Mouse (Mus musculus): ENCODE measurements around the gene Sec14l5. TPM values are rescaled to one million over a fixed set of nuclear protein-coding genes. Genes with fewer than 3 reads are reported as not detected.

The Sec14l5 gene
- polyA plus RNA-seq, 1 experiment from 2014 or later: 0.54 TPM

GRCm38 (mm10) chr16:5157113-5157512 is 10.2 kb downstream of the Sec14l5 start:
- ATAC-seq (ENCODE audit: low read depth): no peak
- H3K4me1 ChIP-seq (replicated peaks): peaks cover 25% of the 10 kb centered on the region
- H3K4me2 ChIP-seq: no peak overlapping the region
- H3K9me3 ChIP-seq: no peaks in the 10 kb centered on the region
- H3K4me3 ChIP-seq: no peak overlapping the region
- H3K36me3 ChIP-seq: no peaks in the 10 kb centered on the region
- H3K27me3 ChIP-seq: peaks cover 25% of the 10 kb centered on the region
- WGBS: 85% methylated on average over 3 of the region's 3 CpGs
- H3K27ac ChIP-seq (replicated peaks): no peak overlapping the region
- no peak overlapping the region for H3K9ac ChIP-seq

- Histone ChIP-seq H3K9me3 (no peaks in the 10 kb centered on the region), H3K27ac (replicated peaks) (no peak overlapping the region), H3K9ac (no peak overlapping the region), H3K27me3 (peaks cover 25% of the 10 kb centered on the region), H3K4me2 (no peak overlapping the region), H3K4me3 (no peak overlapping the region), H3K36me3 (no peaks in the 10 kb centered on the region), H3K4me1 (replicated peaks) (peaks cover 7% of the 10 kb centered on the region)
- WGBS: 78% methylated on average over 8 of the region's 8 CpGs
- ATAC-seq (ENCODE audit: low read depth): no peak
Observed at GRCm38 (mm10) chr16:5159248-5159647, 12.3 kb downstream of the Sec14l5 start.

GRCm38 (mm10) chr16:5164327-5164726 is 17.4 kb downstream of the Sec14l5 start:
- Histone ChIP-seq H3K36me3 (no peaks in the 10 kb centered on the region), H3K9me3 (no peaks in the 10 kb centered on the region), H3K27ac (replicated peaks) (no peak overlapping the region), H3K4me3 (no peak overlapping the region), H3K27me3 (peaks cover 4% of the 10 kb centered on the region), H3K9ac (no peak overlapping the region), H3K4me2 (no peak overlapping the region), H3K4me1 (replicated peaks) (peaks cover 7% of the 10 kb centered on the region; the same call in 1 of the 2 replicates)
- no peak for ATAC-seq (ENCODE audit: low read depth)
- 66% methylated on average over 6 of the region's 6 CpGs for WGBS

GRCm38 (mm10) chr16:5168038-5168437 is 21.1 kb downstream of the Sec14l5 start:
- H3K36me3 ChIP-seq: no peaks in the 10 kb centered on the region
- no peak for ATAC-seq (ENCODE audit: low read depth)
- H3K4me3 ChIP-seq: no peak overlapping the region
- 77% methylated on average over 2 of the region's 2 CpGs for WGBS
- H3K27me3 ChIP-seq: no peaks in the 10 kb centered on the region
- no peak overlapping the region for H3K4me2 ChIP-seq
- no peaks in the 10 kb centered on the region for H3K9me3 ChIP-seq
- no peak overlapping the region for H3K9ac ChIP-seq
- H3K27ac ChIP-seq (replicated peaks): no peak overlapping the region
- H3K4me1 ChIP-seq (replicated peaks): no peaks in the 10 kb centered on the region

GRCm38 (mm10) chr16:5168829-5169228 is 21.9 kb downstream of the Sec14l5 start:
- Histone ChIP-seq H3K4me1 (replicated peaks) (no peaks in the 10 kb centered on the region), H3K4me2 (no peak overlapping the region), H3K4me3 (no peak overlapping the region), H3K27ac (replicated peaks) (no peak overlapping the region), H3K9me3 (no peaks in the 10 kb centered on the region), H3K36me3 (no peaks in the 10 kb centered on the region), H3K9ac (no peak overlapping the region), H3K27me3 (no peaks in the 10 kb centered on the region)
- no peak for ATAC-seq (ENCODE audit: low read depth)
- 79% methylated on average over 5 of the region's 5 CpGs for WGBS

GRCm38 (mm10) chr16:5172636-5173035 is 25.7 kb downstream of the Sec14l5 start:
- ATAC-seq (ENCODE audit: low read depth): no peak
- WGBS: 94% methylated on average over 6 of the region's 6 CpGs

GRCm38 (mm10) chr16:5183310-5183975 is 36.5 kb downstream of the Sec14l5 start:
- Histone ChIP-seq H3K4me3 (no peak overlapping the region), H3K27ac (replicated peaks) (no peak overlapping the region), H3K9ac (no peak overlapping the region), H3K4me1 (replicated peaks) (no peaks in the 10 kb centered on the region), H3K36me3 (no peaks in the 10 kb centered on the region), H3K4me2 (no peak overlapping the region), H3K27me3 (0 out of 2 replicates have a peak, but pooled peaks cover 3% of the 10 kb centered on the region), H3K9me3 (no peaks in the 10 kb centered on the region)
- ATAC-seq (ENCODE audit: low read depth): no peak
- WGBS: 81% methylated on average over 18 of the region's 18 CpGs

More at GRCm38 (mm10) chr16:5172636-5173035, 25.7 kb downstream of the Sec14l5 start:
- Histone ChIP-seq H3K36me3 (no peaks in the 10 kb centered on the region), H3K4me2 (no peak overlapping the region), H3K9ac (no peak overlapping the region), H3K27me3 (no peaks in the 10 kb centered on the region), H3K4me3 (no peak overlapping the region), H3K27ac (replicated peaks) (no peak overlapping the region), H3K9me3 (no peaks in the 10 kb centered on the region), H3K4me1 (replicated peaks) (no peaks in the 10 kb centered on the region)

- no peak overlapping the region for H3K4me2 ChIP-seq
- H3K4me3 ChIP-seq: no peak overlapping the region
- ATAC-seq (ENCODE audit: low read depth): no peak
- WGBS: 77% methylated on average over 8 of the region's 8 CpGs
- 0 out of 2 replicates have a peak, but pooled peaks cover 3% of the 10 kb centered on the region for H3K27me3 ChIP-seq
- H3K27ac ChIP-seq (replicated peaks): no peak overlapping the region
- no peaks in the 10 kb centered on the region for H3K36me3 ChIP-seq
- H3K9me3 ChIP-seq: no peaks in the 10 kb centered on the region
- H3K4me1 ChIP-seq (replicated peaks): no peaks in the 10 kb centered on the region
- H3K9ac ChIP-seq: no peak overlapping the region
Observed at GRCm38 (mm10) chr16:5184101-5184500, 37.2 kb downstream of the Sec14l5 start.

GRCm38 (mm10) chr16:5184956-5185355 is 38.0 kb downstream of the Sec14l5 start:
- Histone ChIP-seq H3K9me3 (no peaks in the 10 kb centered on the region), H3K27me3 (0 out of 2 replicates have a peak, but pooled peaks cover 8% of the 10 kb centered on the region), H3K4me1 (replicated peaks) (no peaks in the 10 kb centered on the region), H3K9ac (no peak overlapping the region), H3K4me3 (no peak overlapping the region), H3K27ac (replicated peaks) (no peak overlapping the region), H3K4me2 (no peak overlapping the region), H3K36me3 (no peaks in the 10 kb centered on the region)
- no peak for ATAC-seq (ENCODE audit: low read depth)
- WGBS: 94% methylated on average over 5 of the region's 5 CpGs

- ATAC-seq (ENCODE audit: low read depth): no peak
Observed at GRCm38 (mm10) chr16:5185691-5186090, 38.8 kb downstream of the Sec14l5 start.

GRCm38 (mm10) chr16:5186234-5186633 is 39.3 kb downstream of the Sec14l5 start:
- 82% methylated on average over 7 of the region's 7 CpGs for WGBS
- Histone ChIP-seq H3K27me3 (0 out of 2 replicates have a peak, but pooled peaks cover 8% of the 10 kb centered on the region), H3K4me3 (no peak overlapping the region), H3K4me2 (no peak overlapping the region), H3K4me1 (replicated peaks) (no peaks in the 10 kb centered on the region), H3K27ac (replicated peaks) (no peak overlapping the region), H3K9ac (no peak overlapping the region), H3K9me3 (no peaks in the 10 kb centered on the region), H3K36me3 (no peaks in the 10 kb centered on the region)
- ATAC-seq (ENCODE audit: low read depth): no peak

More at GRCm38 (mm10) chr16:5185691-5186090, 38.8 kb downstream of the Sec14l5 start:
- H3K4me1 ChIP-seq (replicated peaks): no peaks in the 10 kb centered on the region
- no peaks in the 10 kb centered on the region for H3K9me3 ChIP-seq
- 58% methylated on average over 7 of the region's 7 CpGs for WGBS
- no peak overlapping the region for H3K4me3 ChIP-seq
- no peak overlapping the region for H3K27ac ChIP-seq (replicated peaks)
- H3K36me3 ChIP-seq: no peaks in the 10 kb centered on the region
- H3K9ac ChIP-seq: no peak overlapping the region
- H3K4me2 ChIP-seq: no peak overlapping the region
- 0 out of 2 replicates have a peak, but pooled peaks cover 8% of the 10 kb centered on the region for H3K27me3 ChIP-seq

- Histone ChIP-seq H3K4me2 (no peak overlapping the region), H3K27me3 (no peaks in the 10 kb centered on the region), H3K9ac (no peak overlapping the region), H3K4me3 (no peak overlapping the region), H3K27ac (replicated peaks) (no peak overlapping the region), H3K9me3 (no peaks in the 10 kb centered on the region), H3K4me1 (replicated peaks) (no peaks in the 10 kb centered on the region), H3K36me3 (peaks cover 30% of the 10 kb centered on the region)
- no peak for ATAC-seq (ENCODE audit: low read depth)
- WGBS: 30% methylated on average over 6 of the region's 6 CpGs
Observed at GRCm38 (mm10) chr16:5195080-5195479, 48.2 kb downstream of the Sec14l5 start.

GRCm38 (mm10) chr16:5202681-5203080 is 55.8 kb downstream of the Sec14l5 start:
- peak overlapping the region; percentile 81 for H3K4me3 ChIP-seq
- no peaks in the 10 kb centered on the region for H3K9me3 ChIP-seq
- no peak for ATAC-seq (ENCODE audit: low read depth)
- WGBS: 17% methylated on average over 4 of the region's 4 CpGs
- peak overlapping the region; percentile 95 for H3K4me2 ChIP-seq
- H3K9ac ChIP-seq: no peak overlapping the region; the same call in 1 of the 2 replicates
- peaks cover 11% of the 10 kb centered on the region for H3K27me3 ChIP-seq
- no peak overlapping the region for H3K27ac ChIP-seq (replicated peaks)
- H3K4me1 ChIP-seq (replicated peaks): peaks cover 15% of the 10 kb centered on the region
- peaks cover 22% of the 10 kb centered on the region for H3K36me3 ChIP-seq

Data from neural tube, embryonic 13.5 days (tissue).